Mouse (Mus musculus): Measurements from ENCODE around the gene Osgep. TPM values are rescaled to one million over a fixed set of nuclear protein-coding genes. Genes with fewer than 3 reads are reported as not detected.
"Not testable (repeated sequence)": the region's sequence is repeated elsewhere in the genome, so short reads cannot be mapped to it uniquely, and the experiment has no call there.

Gene Osgep
- polyA plus RNA-seq, 1 experiment = 1.5 TPM

GRCm38 (mm10) chr14:50955487-50955886 is 30.8 kb upstream of the Osgep start:
- H3K4me1 ChIP-seq (ENCODE audit: control insufficient read depth) = peaks cover 4% of the 10 kb centered on the region; the same call in 1 of the 2 replicates
- H3K4me3 ChIP-seq (replicated peaks) = no peak overlapping the region
- TF ChIP-seq TAL1 (IDR thresholded peaks at IDR 0.05; ENCODE audit: low read length) (no peak), GATA1 (IDR thresholded peaks at IDR 0.05; ENCODE audit: low read length) (no peak)
- H3K27me3 ChIP-seq (ENCODE audit: control insufficient read depth) = no peaks in the 10 kb centered on the region
- H3K36me3 ChIP-seq (ENCODE audit: control insufficient read depth) = peaks cover 13% of the 10 kb centered on the region
- H3K9me3 ChIP-seq (ENCODE audit: control insufficient read depth, low read length) = no peaks in the 10 kb centered on the region

- not testable (repeated sequence) for H3K9me3 ChIP-seq (ENCODE audit: control insufficient read depth, low read length); H3K4me1 ChIP-seq (ENCODE audit: control insufficient read depth); H3K27me3 ChIP-seq (ENCODE audit: control insufficient read depth); H3K36me3 ChIP-seq (ENCODE audit: control insufficient read depth)
- H3K4me3 ChIP-seq (replicated peaks) = peak overlapping the region; percentile 66
These were observed 20.8 kb upstream of the Osgep start for GRCm38 (mm10) chr14:50945526-50945925.

GRCm38 (mm10) chr14:50945081-50945480 is 20.4 kb upstream of the Osgep start:
- H3K27me3 ChIP-seq (ENCODE audit: control insufficient read depth); H3K4me1 ChIP-seq (ENCODE audit: control insufficient read depth); H3K9me3 ChIP-seq (ENCODE audit: control insufficient read depth, low read length); H3K36me3 ChIP-seq (ENCODE audit: control insufficient read depth): not testable (repeated sequence)
- peak overlapping the region; percentile 66 for H3K4me3 ChIP-seq (replicated peaks)

GRCm38 (mm10) chr14:50944668-50945033 is 20.0 kb upstream of the Osgep start:
- not testable (repeated sequence) for H3K4me1 ChIP-seq (ENCODE audit: control insufficient read depth); H3K36me3 ChIP-seq (ENCODE audit: control insufficient read depth); H3K9me3 ChIP-seq (ENCODE audit: control insufficient read depth, low read length); H3K27me3 ChIP-seq (ENCODE audit: control insufficient read depth)
- H3K4me3 ChIP-seq (replicated peaks) = peak overlapping the region; percentile 66

GRCm38 (mm10) chr14:50943932-50944667 is 19.4 kb upstream of the Osgep start, which contains the start of gene Gm49342:
TSS of gene Gm49342 (plus strand) at chr14:50944517.
- H3K36me3 ChIP-seq (ENCODE audit: control insufficient read depth) = no peaks in the 10 kb centered on the region
- TF ChIP-seq TAL1 (IDR thresholded peaks at IDR 0.05; ENCODE audit: low read length) = no peak
- TF ChIP-seq GATA1 (IDR thresholded peaks at IDR 0.05; ENCODE audit: low read length) = no peak
- H3K4me1 ChIP-seq (ENCODE audit: control insufficient read depth) = peaks cover 11% of the 10 kb centered on the region
- no peaks in the 10 kb centered on the region for H3K9me3 ChIP-seq (ENCODE audit: control insufficient read depth, low read length)
- no peaks in the 10 kb centered on the region for H3K27me3 ChIP-seq (ENCODE audit: control insufficient read depth)
- peak within 1 kb of the TSS; percentile 66 for H3K4me3 ChIP-seq (replicated peaks)

- H3K27me3 ChIP-seq (ENCODE audit: control insufficient read depth) = no peaks in the 10 kb centered on the region
- no peaks in the 10 kb centered on the region for H3K36me3 ChIP-seq (ENCODE audit: control insufficient read depth)
- no peak overlapping the region for H3K4me3 ChIP-seq (replicated peaks)
- H3K4me1 ChIP-seq (ENCODE audit: control insufficient read depth) = peaks cover 3% of the 10 kb centered on the region
- H3K9me3 ChIP-seq (ENCODE audit: control insufficient read depth, low read length) = no peaks in the 10 kb centered on the region
- TF ChIP-seq TAL1 (IDR thresholded peaks at IDR 0.05; ENCODE audit: low read length) (no peak), GATA1 (IDR thresholded peaks at IDR 0.05; ENCODE audit: low read length) (no peak)
These were observed 14.2 kb upstream of the Osgep start for GRCm38 (mm10) chr14:50938940-50939339.

GRCm38 (mm10) chr14:50938119-50938908 is 13.6 kb upstream of the Osgep start:
- H3K9me3 ChIP-seq (ENCODE audit: control insufficient read depth, low read length) = no peaks in the 10 kb centered on the region
- 0 out of 2 replicates have a peak, but pooled peaks cover 2% of the 10 kb centered on the region for H3K4me1 ChIP-seq (ENCODE audit: control insufficient read depth)
- no peak overlapping the region for H3K4me3 ChIP-seq (replicated peaks)
- H3K27me3 ChIP-seq (ENCODE audit: control insufficient read depth) = no peaks in the 10 kb centered on the region
- TF ChIP-seq TAL1 (IDR thresholded peaks at IDR 0.05; ENCODE audit: low read length) = no peak
- no peaks in the 10 kb centered on the region for H3K36me3 ChIP-seq (ENCODE audit: control insufficient read depth)

GRCm38 (mm10) chr14:50936649-50937048 is 12.0 kb upstream of the Osgep start:
- peaks cover 8% of the 10 kb centered on the region for H3K4me1 ChIP-seq (ENCODE audit: control insufficient read depth)
- H3K9me3 ChIP-seq (ENCODE audit: control insufficient read depth, low read length) = no peaks in the 10 kb centered on the region
- no peaks in the 10 kb centered on the region for H3K27me3 ChIP-seq (ENCODE audit: control insufficient read depth)
- no peak overlapping the region for H3K4me3 ChIP-seq (replicated peaks)
- TF ChIP-seq GATA1 (IDR thresholded peaks at IDR 0.05; ENCODE audit: low read length) = no peak
- no peak for TF ChIP-seq TAL1 (IDR thresholded peaks at IDR 0.05; ENCODE audit: low read length)
- no peaks in the 10 kb centered on the region for H3K36me3 ChIP-seq (ENCODE audit: control insufficient read depth)

- Histone ChIP-seq H3K4me3 (replicated peaks) (peak overlapping the region; percentile 97), H3K4me1 (ENCODE audit: control insufficient read depth) (peaks cover 32% of the 10 kb centered on the region), H3K27me3 (ENCODE audit: control insufficient read depth) (no peaks in the 10 kb centered on the region), H3K36me3 (ENCODE audit: control insufficient read depth) (peaks cover 32% of the 10 kb centered on the region), H3K9me3 (ENCODE audit: control insufficient read depth, low read length) (no peaks in the 10 kb centered on the region)
- no peak for TF ChIP-seq TAL1 (IDR thresholded peaks at IDR 0.05; ENCODE audit: low read length)
- TF ChIP-seq GATA1 (IDR thresholded peaks at IDR 0.05; ENCODE audit: low read length) = no peak
These were observed 6.9 kb upstream of the Osgep start for GRCm38 (mm10) chr14:50931493-50932020.
